Mouse (Mus musculus): ENCODE data around the gene Prss38. TPM values are rescaled to one million over a fixed set of nuclear protein-coding genes. Genes with fewer than 3 reads are reported as not detected.

Prss38 gene
- polyA plus RNA-seq (2012; rRNA removed) = 0.11 and 0.12 TPM in 2 replicates

GRCm38 (mm10) chr11:59375475-59375874 is at the start of gene Prss38:
TSS of gene Prss38 (minus strand) at chr11:59375657.
- DNase-seq (ENCODE audit: extremely low spot score in 1 of 2, low spot score in 1 of 2) = no peak

- DNase-seq (ENCODE audit: extremely low spot score in 1 of 2, low spot score in 1 of 2) = no peak
These were observed 47.6 kb upstream of the Prss38 start for GRCm38 (mm10) chr11:59423010-59423588.

GRCm38 (mm10) chr11:59421967-59422366 is 46.5 kb upstream of the Prss38 start:
- DNase-seq (ENCODE audit: extremely low spot score in 1 of 2, low spot score in 1 of 2) = no peak

- DNase-seq (ENCODE audit: extremely low spot score in 1 of 2, low spot score in 1 of 2) = no peak
These were observed 46.0 kb upstream of the Prss38 start for GRCm38 (mm10) chr11:59421436-59421835.

- no peak for DNase-seq (ENCODE audit: extremely low spot score in 1 of 2, low spot score in 1 of 2)
These were observed 43.3 kb upstream of the Prss38 start for GRCm38 (mm10) chr11:59418708-59419107.

GRCm38 (mm10) chr11:59412999-59413863 is 37.8 kb upstream of the Prss38 start:
- DNase-seq (ENCODE audit: extremely low spot score in 1 of 2, low spot score in 1 of 2) = peak; percentile 29 to 60

- DNase-seq (ENCODE audit: extremely low spot score in 1 of 2, low spot score in 1 of 2) = no peak
These were observed 36.6 kb upstream of the Prss38 start for GRCm38 (mm10) chr11:59412058-59412457.

GRCm38 (mm10) chr11:59410851-59411250 is 35.4 kb upstream of the Prss38 start:
- no peak for DNase-seq (ENCODE audit: extremely low spot score in 1 of 2, low spot score in 1 of 2)

GRCm38 (mm10) chr11:59405761-59406160 is 30.3 kb upstream of the Prss38 start:
- DNase-seq (ENCODE audit: extremely low spot score in 1 of 2, low spot score in 1 of 2) = no peak

- no peak for DNase-seq (ENCODE audit: extremely low spot score in 1 of 2, low spot score in 1 of 2)
These were observed 25.4 kb upstream of the Prss38 start for GRCm38 (mm10) chr11:59400876-59401275.

- DNase-seq (ENCODE audit: extremely low spot score in 1 of 2, low spot score in 1 of 2) = no peak
These were observed 24.4 kb upstream of the Prss38 start for GRCm38 (mm10) chr11:59399830-59400229.

- DNase-seq (ENCODE audit: extremely low spot score in 1 of 2, low spot score in 1 of 2) = no peak
These were observed 22.3 kb upstream of the Prss38 start for GRCm38 (mm10) chr11:59397536-59398371.

GRCm38 (mm10) chr11:59394451-59394850 is 19.0 kb upstream of the Prss38 start:
- no peak for DNase-seq (ENCODE audit: extremely low spot score in 1 of 2, low spot score in 1 of 2)

- DNase-seq (ENCODE audit: extremely low spot score in 1 of 2, low spot score in 1 of 2) = peak in 1 of 2 experiments; percentile 58
These were observed 18.1 kb upstream of the Prss38 start for GRCm38 (mm10) chr11:59393591-59393990.

GRCm38 (mm10) chr11:59392300-59392699 is 16.8 kb upstream of the Prss38 start:
- no peak for DNase-seq (ENCODE audit: extremely low spot score in 1 of 2, low spot score in 1 of 2)

GRCm38 (mm10) chr11:59390470-59390869 is 15.0 kb upstream of the Prss38 start:
- DNase-seq (ENCODE audit: extremely low spot score in 1 of 2, low spot score in 1 of 2) = no peak

GRCm38 (mm10) chr11:59389617-59390016 is 14.2 kb upstream of the Prss38 start:
- DNase-seq (ENCODE audit: extremely low spot score in 1 of 2, low spot score in 1 of 2) = no peak

GRCm38 (mm10) chr11:59388806-59389205 is 13.3 kb upstream of the Prss38 start:
- no peak for DNase-seq (ENCODE audit: extremely low spot score in 1 of 2, low spot score in 1 of 2)

GRCm38 (mm10) chr11:59387471-59387870 is 12.0 kb upstream of the Prss38 start:
- DNase-seq (ENCODE audit: extremely low spot score in 1 of 2, low spot score in 1 of 2) = no peak

GRCm38 (mm10) chr11:59385123-59385522 is 9.7 kb upstream of the Prss38 start:
- DNase-seq (ENCODE audit: extremely low spot score in 1 of 2, low spot score in 1 of 2) = no peak

- no peak for DNase-seq (ENCODE audit: extremely low spot score in 1 of 2, low spot score in 1 of 2)
These were observed 9.0 kb upstream of the Prss38 start for GRCm38 (mm10) chr11:59384441-59384959.
